Mouse (Mus musculus): ENCODE measurements around the gene Ctse. TPM values are rescaled to one million over a fixed set of nuclear protein-coding genes. Genes with fewer than 3 reads are reported as not detected.
A peak's percentile ranks its signal among the peaks of the same experiment; 100 is the strongest.

The Ctse gene
- polyA plus RNA-seq, 1 experiment from 2014 or later: 16.5 TPM

DNA sequence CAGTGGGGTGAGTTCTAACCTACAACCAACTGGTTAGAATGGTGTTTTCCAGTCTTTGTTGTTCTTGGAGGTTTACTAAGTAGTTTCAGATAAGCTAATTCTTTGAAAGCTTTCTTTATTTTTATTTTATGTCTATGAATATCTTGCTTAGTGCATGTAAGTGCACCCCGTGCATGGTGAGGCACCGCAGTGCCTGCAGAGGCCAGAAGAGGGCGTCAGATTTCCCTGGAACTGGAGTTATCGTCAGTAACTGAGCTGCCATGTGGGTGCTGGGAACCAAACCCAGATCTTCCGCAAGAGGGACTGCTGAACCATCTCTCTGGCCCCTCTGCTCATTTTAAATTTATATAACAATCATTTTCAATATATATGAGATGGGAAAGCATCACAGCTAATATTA is 63.3 kb downstream of the Ctse start:
- Histone ChIP-seq H3K9me3 (replicated peaks; ENCODE audit: low read length) (no peaks in the 10 kb centered on the region), H3K27me3 (ENCODE audit: insufficient read depth, low read length) (no peaks in the 10 kb centered on the region), H3K9ac (ENCODE audit: low read depth, low read length) (no peak overlapping the region), H3K4me1 (replicated peaks; ENCODE audit: insufficient read depth, low read length) (no peaks in the 10 kb centered on the region), H3K27ac (no peak overlapping the region), H3K36me3 (ENCODE audit: insufficient read depth, low read length) (no peaks in the 10 kb centered on the region), H3K4me3 (replicated peaks; ENCODE audit: low read depth, low read length) (no peak overlapping the region), H3K4me2 (ENCODE audit: low read length) (no peak overlapping the region)
- DNase-seq (ENCODE audit: low spot score) (no peak), ATAC-seq (replicated peaks; ENCODE audit: low FRiP score, low read depth) (no peak)
- 90% methylated on average over 5 of the region's 5 CpGs for WGBS
- no peak for TF ChIP-seq CTCF (IDR thresholded peaks at IDR 0.05; ENCODE audit: low read depth)

DNA sequence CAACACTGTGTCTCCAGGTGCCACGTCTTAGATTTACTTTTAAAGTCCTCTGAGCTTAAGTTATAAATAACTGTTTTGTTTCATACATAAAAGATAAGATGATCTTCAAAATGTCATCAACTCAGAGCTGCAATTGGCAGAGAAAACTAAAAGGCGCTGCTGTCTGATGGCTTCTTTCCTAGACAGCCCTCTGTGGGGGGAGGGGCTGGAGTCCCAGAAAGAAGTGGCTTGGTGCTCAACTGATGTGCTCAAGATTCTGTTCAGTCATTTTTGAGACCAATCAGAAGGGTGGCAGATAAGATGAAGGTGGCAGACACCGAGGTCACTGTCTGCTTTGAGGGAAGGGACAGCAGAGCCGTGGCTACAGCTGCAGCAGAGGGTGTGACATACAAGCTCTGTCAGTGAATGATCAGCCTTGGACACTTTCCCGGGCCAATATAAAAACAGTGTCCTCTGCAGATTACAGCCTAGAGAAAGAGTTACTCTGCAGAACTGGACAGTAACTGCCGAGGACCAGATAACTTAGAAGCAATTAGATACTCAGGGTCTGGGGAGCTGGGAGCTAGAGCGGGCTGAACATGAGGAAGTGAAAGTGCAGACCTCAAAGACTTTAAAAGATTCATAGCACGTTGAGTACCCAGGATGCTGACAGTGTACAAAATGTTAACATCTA is 64.1 kb downstream of the Ctse start:
- H3K4me2 ChIP-seq (ENCODE audit: low read length): no peak overlapping the region
- no peak for TF ChIP-seq CTCF (IDR thresholded peaks at IDR 0.05; ENCODE audit: low read depth)
- no peaks in the 10 kb centered on the region for H3K27me3 ChIP-seq (ENCODE audit: insufficient read depth, low read length)
- ATAC-seq (replicated peaks; ENCODE audit: low FRiP score, low read depth) (no peak), DNase-seq (ENCODE audit: low spot score) (no peak)
- H3K4me3 ChIP-seq (replicated peaks; ENCODE audit: low read depth, low read length): no peak overlapping the region
- H3K9ac ChIP-seq (ENCODE audit: low read depth, low read length): no peak overlapping the region
- WGBS: 59% methylated on average over 8 of the region's 8 CpGs
- no peaks in the 10 kb centered on the region for H3K4me1 ChIP-seq (replicated peaks; ENCODE audit: insufficient read depth, low read length)
- no peaks in the 10 kb centered on the region for H3K9me3 ChIP-seq (replicated peaks; ENCODE audit: low read length)
- no peaks in the 10 kb centered on the region for H3K36me3 ChIP-seq (ENCODE audit: insufficient read depth, low read length)
- H3K27ac ChIP-seq: no peak overlapping the region

DNA sequence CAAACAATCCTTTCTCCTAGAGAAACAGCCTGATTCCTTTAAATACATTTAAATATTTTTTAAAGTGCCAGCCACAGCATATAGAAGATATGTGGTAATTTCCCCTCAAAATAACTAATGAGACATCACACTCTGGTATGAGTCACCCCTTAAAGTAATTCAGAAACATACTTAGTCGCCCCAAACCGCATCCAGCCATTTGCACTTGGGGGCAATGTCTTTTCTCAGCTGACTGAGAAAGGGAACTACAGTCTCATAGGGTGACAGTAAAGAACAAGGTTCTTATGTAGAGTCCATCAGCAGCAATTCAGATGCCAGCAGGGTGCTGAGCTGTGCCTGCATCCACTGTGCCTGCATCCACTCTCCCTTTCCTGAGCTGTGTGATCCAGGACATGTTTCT is 65.4 kb downstream of the Ctse start:
- Histone ChIP-seq H3K36me3 (ENCODE audit: insufficient read depth, low read length) (no peaks in the 10 kb centered on the region), H3K27ac (no peak overlapping the region), H3K4me2 (ENCODE audit: low read length) (no peak overlapping the region), H3K9ac (ENCODE audit: low read depth, low read length) (no peak overlapping the region), H3K4me1 (replicated peaks; ENCODE audit: insufficient read depth, low read length) (no peaks in the 10 kb centered on the region), H3K27me3 (ENCODE audit: insufficient read depth, low read length) (no peaks in the 10 kb centered on the region; the same call in 1 of the 2 replicates), H3K4me3 (replicated peaks; ENCODE audit: low read depth, low read length) (no peak overlapping the region), H3K9me3 (replicated peaks; ENCODE audit: low read length) (no peaks in the 10 kb centered on the region)
- 91% methylated on average over 2 of the region's 2 CpGs for WGBS
- ATAC-seq (replicated peaks; ENCODE audit: low FRiP score, low read depth) (no peak), DNase-seq (ENCODE audit: low spot score) (no peak)
- no peak for TF ChIP-seq CTCF (IDR thresholded peaks at IDR 0.05; ENCODE audit: low read depth)

DNA sequence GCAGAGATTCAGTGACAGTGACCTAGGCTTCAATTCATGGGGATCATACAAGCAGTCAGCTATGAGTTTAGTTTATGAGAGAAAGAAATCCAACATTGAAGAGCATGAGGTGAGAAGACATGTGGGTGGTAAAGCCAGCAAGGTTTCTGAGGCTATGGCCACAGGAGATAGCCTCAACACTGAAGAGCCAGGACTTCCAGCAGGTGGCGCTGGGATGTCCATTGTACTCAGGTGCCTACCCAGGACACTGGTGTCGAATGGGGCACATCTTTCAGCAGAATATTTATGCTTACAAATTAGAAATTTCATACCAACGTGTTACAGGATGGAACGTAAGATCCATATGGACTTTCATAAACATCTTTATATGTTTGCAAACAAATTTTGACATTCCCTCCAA is 70.2 kb downstream of the Ctse start:
- 24% methylated on average over 4 of the region's 4 CpGs for WGBS
- TF ChIP-seq CTCF (IDR thresholded peaks at IDR 0.05; ENCODE audit: low read depth): peak; percentile 76
- Histone ChIP-seq H3K36me3 (ENCODE audit: insufficient read depth, low read length) (no peaks in the 10 kb centered on the region), H3K4me3 (replicated peaks; ENCODE audit: low read depth, low read length) (no peak overlapping the region), H3K9ac (ENCODE audit: low read depth, low read length) (no peak overlapping the region), H3K27ac (no peak overlapping the region), H3K9me3 (replicated peaks; ENCODE audit: low read length) (no peaks in the 10 kb centered on the region), H3K4me2 (ENCODE audit: low read length) (no peak overlapping the region), H3K4me1 (replicated peaks; ENCODE audit: insufficient read depth, low read length) (no peaks in the 10 kb centered on the region), H3K27me3 (ENCODE audit: insufficient read depth, low read length) (no peaks in the 10 kb centered on the region; the same call in 1 of the 2 replicates)
- ATAC-seq (replicated peaks; ENCODE audit: low FRiP score, low read depth): no peak
- peak; percentile 63 for DNase-seq (ENCODE audit: low spot score)

DNA sequence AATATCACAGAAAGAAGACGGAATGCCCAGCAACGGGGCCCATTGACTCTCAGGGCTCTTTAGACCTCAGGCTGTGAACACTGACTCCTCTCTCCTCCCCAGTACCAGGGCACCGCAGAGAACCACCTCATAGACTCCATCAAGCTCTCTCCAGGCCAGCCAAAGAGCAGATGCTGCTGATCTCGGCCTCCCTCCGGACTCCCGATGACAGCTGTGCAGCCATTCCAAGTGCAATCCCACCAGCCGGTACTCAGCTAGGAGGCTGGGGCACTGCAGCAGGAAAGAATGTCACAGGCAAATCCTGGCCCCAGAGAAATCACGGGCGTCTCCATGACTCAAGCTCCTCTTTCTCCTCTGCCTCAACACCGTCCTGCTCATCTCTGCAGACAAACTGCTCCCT is 73.4 kb downstream of the Ctse start:
- no peak overlapping the region for H3K4me3 ChIP-seq (replicated peaks; ENCODE audit: low read depth, low read length)
- no peak overlapping the region for H3K27ac ChIP-seq
- H3K27me3 ChIP-seq (ENCODE audit: insufficient read depth, low read length): no peaks in the 10 kb centered on the region; the same call in 1 of the 2 replicates
- no peaks in the 10 kb centered on the region for H3K36me3 ChIP-seq (ENCODE audit: insufficient read depth, low read length)
- H3K4me2 ChIP-seq (ENCODE audit: low read length): no peak overlapping the region
- DNase-seq (ENCODE audit: low spot score): no peak
- no peak for TF ChIP-seq CTCF (IDR thresholded peaks at IDR 0.05; ENCODE audit: low read depth)
- no peaks in the 10 kb centered on the region for H3K4me1 ChIP-seq (replicated peaks; ENCODE audit: insufficient read depth, low read length)
- H3K9ac ChIP-seq (ENCODE audit: low read depth, low read length): no peak overlapping the region
- no peaks in the 10 kb centered on the region for H3K9me3 ChIP-seq (replicated peaks; ENCODE audit: low read length)
- ATAC-seq (replicated peaks; ENCODE audit: low FRiP score, low read depth): no peak
- WGBS: 74% methylated on average over 10 of the region's 10 CpGs

DNA sequence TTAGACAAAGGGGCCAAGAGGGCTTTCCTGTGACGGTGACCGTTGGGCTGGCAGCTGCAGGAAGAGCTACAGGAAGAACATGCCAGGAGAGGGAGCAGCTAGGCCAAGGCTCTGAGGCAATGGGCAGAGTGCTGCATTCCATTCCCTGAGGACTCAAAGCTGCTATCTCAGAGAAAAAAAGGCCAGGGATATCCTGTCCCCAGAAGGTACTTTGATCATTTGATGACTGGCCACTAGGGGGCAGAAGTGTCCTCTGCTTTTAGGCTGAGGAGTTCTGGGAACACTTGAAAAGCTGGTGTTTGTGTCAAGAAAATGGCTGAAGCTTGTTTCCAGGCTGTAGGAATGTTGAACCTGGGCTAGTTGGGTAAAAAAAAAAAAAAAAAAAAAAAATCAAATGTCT is 74.3 kb downstream of the Ctse start:
- DNase-seq (ENCODE audit: low spot score): peak; percentile 93
- no peak overlapping the region for H3K27ac ChIP-seq
- no peak overlapping the region for H3K4me3 ChIP-seq (replicated peaks; ENCODE audit: low read depth, low read length)
- 24% methylated on average over 2 of the region's 2 CpGs for WGBS
- H3K36me3 ChIP-seq (ENCODE audit: insufficient read depth, low read length): no peaks in the 10 kb centered on the region
- no peaks in the 10 kb centered on the region for H3K4me1 ChIP-seq (replicated peaks; ENCODE audit: insufficient read depth, low read length)
- H3K4me2 ChIP-seq (ENCODE audit: low read length): no peak overlapping the region
- no peak overlapping the region for H3K9ac ChIP-seq (ENCODE audit: low read depth, low read length)
- no peaks in the 10 kb centered on the region; the same call in 1 of the 2 replicates for H3K27me3 ChIP-seq (ENCODE audit: insufficient read depth, low read length)
- H3K9me3 ChIP-seq (replicated peaks; ENCODE audit: low read length): no peaks in the 10 kb centered on the region
- TF ChIP-seq CTCF (IDR thresholded peaks at IDR 0.05; ENCODE audit: low read depth): peak; percentile 86
- peak; percentile 53; the same call in 1 of the 2 replicates for ATAC-seq (replicated peaks; ENCODE audit: low FRiP score, low read depth)
